Mouse (Mus musculus): Measurements from ENCODE around the gene Itpka. TPM values are rescaled to one million over a fixed set of nuclear protein-coding genes. Genes with fewer than 3 reads are reported as not detected.
A peak's percentile ranks its signal among the peaks of the same experiment; 100 is the strongest.
"Not testable (repeated sequence)": the region's sequence is repeated elsewhere in the genome, so short reads cannot be mapped to it uniquely, and the experiment has no call there.

The Itpka gene
- total RNA-seq (2021) = 100 to 1,000 TPM; 199 to 221 TPM

DNA sequence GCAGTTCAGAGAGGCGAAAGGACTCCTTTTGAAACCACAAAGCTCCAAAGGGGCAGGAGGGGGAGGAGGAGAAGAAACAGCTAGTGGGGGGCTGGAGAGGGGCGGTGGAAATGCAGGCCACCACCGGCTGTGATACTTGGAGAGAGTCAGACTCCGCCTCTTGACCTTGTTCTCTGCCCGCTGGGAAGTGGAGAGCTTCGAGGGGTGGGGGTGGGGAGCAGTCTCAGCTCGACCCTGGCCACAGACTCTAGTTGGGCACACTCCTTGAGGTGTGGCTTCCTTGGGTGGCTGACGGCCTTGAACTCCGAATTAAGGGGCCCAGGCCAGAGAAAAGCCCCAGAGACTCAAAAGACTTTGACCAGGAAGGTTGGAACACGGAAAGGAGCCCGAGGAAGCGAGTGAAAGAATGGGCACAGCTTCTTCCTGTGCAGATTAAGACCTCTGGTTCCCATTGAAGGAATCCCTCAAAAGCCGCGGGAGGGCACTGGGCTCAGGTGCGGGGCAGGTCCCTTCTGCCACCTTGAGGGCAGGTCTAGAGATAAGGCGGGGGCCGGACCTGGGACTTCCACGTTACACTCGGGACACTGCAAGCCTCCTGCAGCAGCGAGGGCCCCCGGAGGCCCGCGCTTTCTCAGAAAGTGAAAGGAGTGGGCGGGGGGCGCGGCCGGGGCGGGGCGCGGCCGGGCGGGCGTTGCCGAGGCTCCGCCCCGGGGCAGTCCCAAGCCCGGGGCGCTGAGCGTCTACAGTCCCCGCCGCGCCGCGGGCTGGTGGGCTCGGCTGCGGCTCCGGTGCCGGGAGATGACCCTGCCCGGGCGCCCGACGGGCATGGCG is at the start of gene Itpka:
Gene Itpka, plus strand, starts transcription at position 757 of the 831 bp plus-strand sequence.
- intact Hi-C loops (cut with DNase I) = loop anchor here (2.0 kb wide), 1 partner anchor 57 kb away; no protein-coding TSS in a partner anchor
- DNase-seq (ENCODE audit: low spot score in 2 of 2) = peak; percentile 49 to 69

- intact Hi-C loops (cut with DNase I) = no loop called here
- DNase-seq (ENCODE audit: low spot score in 2 of 2) = no peak
Observed at GRCm38 (mm10) chr2:119694826-119695225, 47.3 kb upstream of the Itpka start.

DNA sequence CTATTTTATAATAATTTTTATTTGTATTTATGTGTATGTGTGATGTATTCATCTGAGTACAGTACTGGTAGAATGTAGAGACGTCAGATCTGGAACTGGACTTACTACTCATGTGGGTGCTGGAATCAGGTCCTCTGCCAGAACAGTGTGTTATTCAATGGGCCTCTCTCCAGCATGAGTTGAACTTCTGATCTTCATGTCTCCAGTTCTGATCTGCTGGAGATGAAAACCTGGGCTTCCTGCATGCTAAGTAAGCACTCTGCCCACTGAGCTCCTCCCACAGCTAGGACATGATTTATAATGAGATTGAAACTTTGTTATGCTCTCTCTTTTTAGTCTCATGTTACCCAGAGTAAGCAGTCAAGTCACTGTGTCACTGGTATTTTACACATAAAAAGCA is 46.0 kb upstream of the Itpka start:
- DNase-seq (ENCODE audit: low spot score in 2 of 2) = no peak
- intact Hi-C loops (cut with DNase I) = no loop called here

GRCm38 (mm10) chr2:119698472-119698871 is 43.7 kb upstream of the Itpka start:
- intact Hi-C loops (cut with DNase I) = no loop called here
- DNase-seq (ENCODE audit: low spot score in 2 of 2) = no peak

DNA sequence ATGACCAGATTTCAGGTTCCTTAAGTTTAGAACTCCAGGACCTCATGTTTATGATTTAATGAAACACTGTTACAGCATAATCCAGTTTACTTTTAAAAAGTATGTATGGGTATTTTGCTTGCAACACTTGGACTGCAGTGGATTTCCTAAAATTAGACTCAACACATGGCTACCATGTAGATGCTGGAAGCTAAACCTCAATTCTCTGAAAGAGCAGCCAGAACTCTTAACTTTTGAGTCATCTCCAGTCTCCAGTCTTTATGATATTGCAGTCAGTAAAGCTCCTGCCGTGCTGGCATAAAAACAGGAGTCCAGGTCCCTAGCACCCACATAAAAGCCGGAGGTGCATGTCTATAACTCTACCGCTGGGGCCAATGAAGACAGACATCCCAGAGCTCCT is 42.2 kb upstream of the Itpka start:
- intact Hi-C loops (cut with DNase I) = no loop called here
- DNase-seq (ENCODE audit: low spot score in 2 of 2) = no peak

- intact Hi-C loops (cut with DNase I) = no loop called here
- no peak for DNase-seq (ENCODE audit: low spot score in 2 of 2)
Observed at GRCm38 (mm10) chr2:119703171-119703570, 39.0 kb upstream of the Itpka start.

- intact Hi-C loops (cut with DNase I) = no loop called here
- no peak for DNase-seq (ENCODE audit: low spot score in 2 of 2)
Observed at GRCm38 (mm10) chr2:119707676-119708075, 34.5 kb upstream of the Itpka start.

DNA sequence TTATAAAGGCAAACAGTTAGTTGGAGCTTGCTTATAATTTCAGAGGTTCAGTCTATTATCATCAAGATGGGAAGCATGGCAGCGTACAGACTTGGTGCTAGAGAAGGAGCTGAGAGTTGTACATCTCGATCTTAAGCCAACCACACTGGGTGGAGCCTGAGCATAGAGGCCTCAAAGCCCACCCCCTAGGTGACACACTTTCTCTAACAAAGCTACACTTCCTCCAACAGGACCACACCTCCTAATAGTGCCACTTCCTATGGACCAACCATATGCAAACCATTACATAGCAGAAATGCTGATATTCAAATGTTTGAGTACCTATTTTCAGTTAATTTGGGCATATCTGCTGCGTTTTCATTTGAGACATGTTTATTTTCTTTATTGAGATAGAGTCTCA is 32.1 kb upstream of the Itpka start:
- DNase-seq (ENCODE audit: low spot score in 2 of 2) = no peak
- intact Hi-C loops (cut with DNase I) = no loop called here

- intact Hi-C loops (cut with DNase I); DNase-seq (ENCODE audit: low spot score in 2 of 2): not testable (repeated sequence)
Observed at GRCm38 (mm10) chr2:119715868-119716267, 26.3 kb upstream of the Itpka start.

GRCm38 (mm10) chr2:119721070-119721469 is 21.1 kb upstream of the Itpka start:
- DNase-seq (ENCODE audit: low spot score in 2 of 2) = no peak
- intact Hi-C loops (cut with DNase I) = no loop called here

DNA sequence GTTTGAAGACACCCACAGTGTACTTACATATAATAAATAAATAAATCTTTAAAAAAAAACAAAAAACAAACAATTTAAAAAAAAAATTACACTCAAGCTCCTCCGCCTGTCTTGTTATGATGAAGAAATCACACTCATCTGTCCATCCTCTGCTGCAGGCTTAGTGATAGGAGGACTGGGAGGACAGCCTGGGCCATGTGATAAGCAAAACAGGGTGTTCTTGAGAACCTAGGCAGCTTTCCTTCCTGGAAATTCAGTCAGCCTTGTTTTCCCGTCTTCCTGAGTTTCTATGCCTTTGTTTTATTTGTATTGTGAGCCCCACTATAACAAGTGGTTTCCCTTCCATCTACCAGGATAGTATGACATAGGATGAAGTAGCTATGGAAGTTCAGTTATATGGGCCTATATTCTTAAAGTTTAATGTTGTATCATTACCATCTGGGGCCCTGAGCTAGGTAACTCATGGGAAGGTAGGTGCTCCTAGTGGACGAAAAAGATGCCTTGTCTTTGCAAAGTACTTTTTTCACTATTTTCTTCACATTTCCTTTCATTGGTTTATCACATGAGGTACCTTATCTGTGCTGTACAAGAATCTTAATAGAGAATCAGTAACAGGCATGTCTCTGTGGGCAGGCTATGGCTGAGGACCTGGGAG is 14.2 kb upstream of the Itpka start:
- intact Hi-C loops (cut with DNase I) = no loop called here
- no peak for DNase-seq (ENCODE audit: low spot score in 2 of 2)

DNA sequence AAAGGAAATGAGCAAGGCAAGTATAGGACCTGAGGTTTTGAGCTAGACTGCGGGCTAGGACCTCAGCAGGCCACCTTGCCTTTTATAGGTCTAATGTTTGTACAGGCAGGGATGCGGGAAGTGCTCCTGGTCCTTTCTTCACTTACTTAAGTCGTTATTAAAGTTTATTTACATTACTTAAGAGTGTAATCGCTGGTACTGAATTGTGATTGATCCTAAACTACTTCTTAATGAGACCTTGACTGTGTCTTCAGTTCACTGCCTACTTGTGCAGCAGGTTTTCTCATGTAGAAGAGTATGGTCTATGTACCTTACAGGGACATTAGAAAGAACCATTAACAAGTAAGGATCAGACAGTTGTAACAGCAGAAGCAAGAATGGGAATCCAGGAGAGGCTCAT is 11.4 kb upstream of the Itpka start:
- intact Hi-C loops (cut with DNase I) = no loop called here
- no peak for DNase-seq (ENCODE audit: low spot score in 2 of 2)

GRCm38 (mm10) chr2:119737124-119737523 is 5.0 kb upstream of the Itpka start:
- intact Hi-C loops (cut with DNase I) = no loop called here
- no peak for DNase-seq (ENCODE audit: low spot score in 2 of 2)

- intact Hi-C loops (cut with DNase I) = no loop called here
- no peak for DNase-seq (ENCODE audit: low spot score in 2 of 2)
Observed at GRCm38 (mm10) chr2:119740567-119740966, 1.6 kb upstream of the Itpka start.

- intact Hi-C loops (cut with DNase I) = loop anchor here (2.0 kb wide), 1 partner anchor 56 kb away; no protein-coding TSS in a partner anchor
- DNase-seq (ENCODE audit: low spot score in 2 of 2) = peak; percentile 68 to 72
Observed at GRCm38 (mm10) chr2:119742461-119743175, 481 bp downstream of the Itpka start.

GRCm38 (mm10) chr2:119743176-119743807 is 1.2 kb downstream of the Itpka start:
- intact Hi-C loops (cut with DNase I) = loop anchor here (2.0 kb wide), 1 partner anchor 56 kb away; no protein-coding TSS in a partner anchor
- DNase-seq (ENCODE audit: low spot score in 2 of 2) = peak; percentile 76 to 86

- intact Hi-C loops (cut with DNase I) = loop anchor here (2.0 kb wide), 1 partner anchor 55 kb away; no protein-coding TSS in a partner anchor
- no peak for DNase-seq (ENCODE audit: low spot score in 2 of 2)
Observed at GRCm38 (mm10) chr2:119743808-119744162, 1.6 kb downstream of the Itpka start.

- intact Hi-C loops (cut with DNase I) = no loop called here
- DNase-seq (ENCODE audit: low spot score in 2 of 2) = no peak
Observed at GRCm38 (mm10) chr2:119744163-119745111, 2.3 kb downstream of the Itpka start.

- no peak for DNase-seq (ENCODE audit: low spot score in 2 of 2)
- intact Hi-C loops (cut with DNase I) = no loop called here
Observed at GRCm38 (mm10) chr2:119745281-119745680, 3.1 kb downstream of the Itpka start.
